Mouse (Mus musculus): ENCODE measurements around the gene Slc37a2. TPM values are rescaled to one million over a fixed set of nuclear protein-coding genes. Genes with fewer than 3 reads are reported as not detected.
A peak's percentile ranks its signal among the peaks of the same experiment; 100 is the strongest.

Slc37a2 gene
- polyA plus RNA-seq, 1 experiment: 7.3 TPM

DNA sequence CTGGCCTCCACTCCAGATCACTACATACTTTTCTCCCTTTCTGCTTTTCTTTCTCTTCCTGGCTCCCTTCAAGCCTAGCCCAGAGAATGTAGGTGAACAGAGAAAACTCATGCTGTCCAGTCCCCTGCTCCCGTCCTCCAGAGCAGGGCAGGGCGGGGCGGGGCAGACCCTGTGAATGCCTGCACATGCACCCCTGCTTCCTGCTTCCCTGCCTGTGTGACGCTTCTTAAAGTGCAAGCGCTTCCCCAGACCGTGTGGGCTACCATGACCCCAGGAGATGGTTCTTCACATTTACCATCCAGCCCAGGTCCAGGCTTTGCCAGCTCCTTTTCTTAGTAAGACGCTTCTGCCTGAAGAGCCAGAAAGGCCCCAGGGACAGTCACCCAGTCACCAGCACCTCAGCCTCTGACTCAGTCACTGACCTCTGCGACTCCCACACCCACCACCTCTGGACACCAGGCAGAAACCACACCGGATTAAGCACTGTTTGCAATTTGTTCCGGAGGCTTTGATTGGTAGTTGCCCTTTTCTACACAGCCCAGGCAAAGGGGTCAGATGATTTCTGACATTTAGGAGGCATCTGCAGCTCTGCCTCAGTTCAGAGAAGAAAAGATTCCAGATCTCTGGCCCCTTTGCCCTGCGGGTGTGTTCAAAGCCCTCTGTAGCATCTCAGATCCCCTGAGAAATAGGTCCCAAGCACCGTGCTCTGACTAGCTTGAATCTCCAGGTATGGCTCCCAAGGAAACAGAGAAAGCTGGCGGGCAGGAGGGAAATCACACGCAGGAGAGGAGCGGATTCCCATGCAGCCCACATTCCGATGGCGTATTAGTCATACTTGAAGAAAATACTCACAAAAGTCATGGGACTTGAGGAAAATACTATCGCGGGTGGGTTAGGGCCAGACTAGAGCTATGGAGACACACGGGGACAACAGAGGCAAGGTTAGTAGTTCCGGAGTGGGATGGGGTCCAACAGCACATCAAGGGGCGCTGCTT lies 23.0 kb downstream of the Slc37a2 start:
- H3K4me1 ChIP-seq (ENCODE audit: control insufficient read depth, insufficient read depth, low read length): peaks cover 8% of the 10 kb centered on the region
- no peak for TF ChIP-seq CTCF (IDR thresholded peaks at IDR 0.05; ENCODE audit: control insufficient read depth, insufficient read depth, low read length)
- TF ChIP-seq POLR2A (IDR thresholded peaks at IDR 0.05; ENCODE audit: borderline replicate concordance, control insufficient read depth, low read depth, low read length): no peak
- H3K27ac ChIP-seq (ENCODE audit: control insufficient read depth, insufficient read depth, low read depth, low read length, poor library complexity): no peak overlapping the region
- 75% methylated on average over 22 of the region's 22 CpGs for WGBS
- H3K4me3 ChIP-seq (replicated peaks; ENCODE audit: control insufficient read depth, low read depth, low read length): no peak overlapping the region

DNA sequence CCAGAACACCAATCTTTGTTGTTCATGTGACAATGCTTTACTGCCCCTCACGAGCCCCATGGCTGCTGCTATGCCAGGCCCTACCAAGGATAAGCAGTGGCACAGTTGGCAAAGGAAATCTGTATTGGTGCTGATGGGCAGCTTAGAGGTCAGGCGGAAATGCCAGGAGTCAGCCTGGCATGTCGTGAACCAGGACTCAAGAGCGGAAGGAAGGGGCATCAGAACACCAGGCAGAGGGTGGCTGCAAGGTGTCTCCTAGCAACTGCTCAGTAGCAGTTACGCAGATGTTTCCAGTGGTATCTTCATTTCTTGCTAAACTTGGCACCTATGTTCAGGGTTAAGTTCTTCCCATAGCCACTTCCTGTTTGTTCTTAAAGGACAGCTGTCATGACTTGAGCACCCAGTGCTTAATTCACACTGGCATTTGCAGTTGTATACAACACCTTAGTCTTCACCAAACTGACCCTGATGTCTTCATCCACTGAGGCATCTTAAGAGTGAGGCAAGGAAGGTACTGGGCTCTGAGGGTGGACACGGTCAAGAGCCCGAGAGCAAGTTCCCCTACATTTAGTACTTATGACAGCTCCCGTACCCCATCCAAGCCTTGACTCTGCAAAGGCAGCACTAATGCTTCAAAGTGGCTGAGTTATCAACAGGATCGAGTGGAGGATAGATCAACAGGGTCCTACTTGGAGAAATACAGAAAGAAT lies 24.9 kb downstream of the Slc37a2 start:
- H3K4me3 ChIP-seq (replicated peaks; ENCODE audit: control insufficient read depth, low read depth, low read length): no peak overlapping the region
- TF ChIP-seq POLR2A (IDR thresholded peaks at IDR 0.05; ENCODE audit: borderline replicate concordance, control insufficient read depth, low read depth, low read length) (no peak), CTCF (IDR thresholded peaks at IDR 0.05; ENCODE audit: control insufficient read depth, insufficient read depth, low read length) (no peak)
- 60% methylated on average over 9 of the region's 9 CpGs for WGBS
- peaks cover 4% of the 10 kb centered on the region for H3K4me1 ChIP-seq (ENCODE audit: control insufficient read depth, insufficient read depth, low read length)
- peak overlapping the region; percentile 55; the same call in 1 of the 2 replicates for H3K27ac ChIP-seq (ENCODE audit: control insufficient read depth, insufficient read depth, low read depth, low read length, poor library complexity)

DNA sequence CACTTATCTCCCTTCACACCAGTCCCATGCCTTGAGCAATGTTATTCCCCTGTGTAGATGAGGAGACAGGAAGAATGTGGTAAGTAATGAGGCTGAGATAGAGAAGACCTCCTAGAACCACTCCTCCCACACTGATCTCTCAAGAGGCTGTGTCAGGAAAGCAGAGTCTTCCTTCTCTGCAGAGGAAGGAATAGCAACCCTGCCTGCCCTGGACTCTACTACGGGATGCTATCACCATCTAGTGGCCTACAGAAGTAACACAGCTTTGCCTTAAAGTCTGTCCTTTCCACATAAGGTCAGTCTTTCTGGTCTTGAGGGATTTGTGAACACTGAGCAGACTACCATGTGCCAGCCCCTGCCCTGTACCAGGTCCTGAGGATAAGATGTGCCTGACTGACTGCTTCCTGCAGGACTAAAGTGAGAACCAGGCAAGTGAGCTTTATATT lies 25.6 kb downstream of the Slc37a2 start:
- H3K4me1 ChIP-seq (ENCODE audit: control insufficient read depth, insufficient read depth, low read length): peaks cover 4% of the 10 kb centered on the region
- WGBS: 6% methylated on average over 1 of the region's 1 CpGs
- no peak overlapping the region; the same call in 1 of the 2 replicates for H3K27ac ChIP-seq (ENCODE audit: control insufficient read depth, insufficient read depth, low read depth, low read length, poor library complexity)
- no peak for TF ChIP-seq POLR2A (IDR thresholded peaks at IDR 0.05; ENCODE audit: borderline replicate concordance, control insufficient read depth, low read depth, low read length)
- TF ChIP-seq CTCF (IDR thresholded peaks at IDR 0.05; ENCODE audit: control insufficient read depth, insufficient read depth, low read length): peak; percentile 66
- no peak overlapping the region for H3K4me3 ChIP-seq (replicated peaks; ENCODE audit: control insufficient read depth, low read depth, low read length)

DNA sequence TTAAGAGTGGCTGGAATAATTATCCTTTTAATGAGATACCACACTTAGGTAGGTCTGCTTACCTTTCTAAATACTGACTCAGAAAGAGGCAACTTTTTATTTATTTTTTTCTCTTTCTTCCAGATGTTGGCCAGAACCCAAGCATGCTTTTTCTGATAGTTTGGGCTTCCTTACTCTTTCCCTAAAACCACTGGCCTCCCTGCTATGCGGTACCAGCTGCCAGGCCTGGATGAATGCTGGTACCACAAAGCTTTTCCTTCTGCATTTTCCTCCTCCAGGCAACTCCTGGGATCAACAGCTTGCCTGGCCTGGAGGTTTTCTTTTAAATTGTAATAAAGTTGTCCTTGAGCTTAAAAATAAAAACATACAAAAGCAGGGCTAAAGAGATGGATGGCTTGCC lies 30.0 kb downstream of the Slc37a2 start:
- 87% methylated on average over 1 of the region's 1 CpGs for WGBS
- Histone ChIP-seq H3K4me3 (replicated peaks; ENCODE audit: control insufficient read depth, low read depth, low read length) (no peak overlapping the region), H3K4me1 (ENCODE audit: control insufficient read depth, insufficient read depth, low read length) (peaks cover 4% of the 10 kb centered on the region), H3K27ac (ENCODE audit: control insufficient read depth, insufficient read depth, low read depth, low read length, poor library complexity) (no peak overlapping the region)
- TF ChIP-seq CTCF (IDR thresholded peaks at IDR 0.05; ENCODE audit: control insufficient read depth, insufficient read depth, low read length) (no peak), POLR2A (IDR thresholded peaks at IDR 0.05; ENCODE audit: borderline replicate concordance, control insufficient read depth, low read depth, low read length) (no peak)

DNA sequence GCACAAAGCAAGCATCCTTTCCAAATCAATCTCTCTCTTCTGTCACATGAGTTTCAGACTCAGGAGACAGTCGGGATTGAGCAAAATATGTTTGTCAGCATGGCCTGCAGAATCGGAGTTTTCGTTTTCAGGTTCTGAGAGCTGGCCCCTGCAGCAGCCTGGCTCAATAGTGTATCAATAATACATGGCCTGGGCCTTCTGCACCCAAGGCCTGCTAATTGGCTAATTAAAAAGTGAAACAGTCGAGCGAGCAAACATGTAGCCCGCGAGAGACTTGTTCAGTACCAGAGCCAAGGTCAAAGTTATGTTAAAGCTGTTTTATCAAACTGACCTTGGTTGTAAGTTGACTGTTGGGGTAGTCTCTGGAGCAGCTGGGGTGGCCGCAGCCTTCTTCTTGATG lies 34.8 kb downstream of the Slc37a2 start:
- 88% methylated on average over 8 of the region's 8 CpGs for WGBS
- TF ChIP-seq CTCF (IDR thresholded peaks at IDR 0.05; ENCODE audit: control insufficient read depth, insufficient read depth, low read length) (no peak), POLR2A (IDR thresholded peaks at IDR 0.05; ENCODE audit: borderline replicate concordance, control insufficient read depth, low read depth, low read length) (no peak)
- Histone ChIP-seq H3K4me3 (replicated peaks; ENCODE audit: control insufficient read depth, low read depth, low read length) (no peak overlapping the region), H3K27ac (ENCODE audit: control insufficient read depth, insufficient read depth, low read depth, low read length, poor library complexity) (no peak overlapping the region), H3K4me1 (ENCODE audit: control insufficient read depth, insufficient read depth, low read length) (no peaks in the 10 kb centered on the region)

DNA sequence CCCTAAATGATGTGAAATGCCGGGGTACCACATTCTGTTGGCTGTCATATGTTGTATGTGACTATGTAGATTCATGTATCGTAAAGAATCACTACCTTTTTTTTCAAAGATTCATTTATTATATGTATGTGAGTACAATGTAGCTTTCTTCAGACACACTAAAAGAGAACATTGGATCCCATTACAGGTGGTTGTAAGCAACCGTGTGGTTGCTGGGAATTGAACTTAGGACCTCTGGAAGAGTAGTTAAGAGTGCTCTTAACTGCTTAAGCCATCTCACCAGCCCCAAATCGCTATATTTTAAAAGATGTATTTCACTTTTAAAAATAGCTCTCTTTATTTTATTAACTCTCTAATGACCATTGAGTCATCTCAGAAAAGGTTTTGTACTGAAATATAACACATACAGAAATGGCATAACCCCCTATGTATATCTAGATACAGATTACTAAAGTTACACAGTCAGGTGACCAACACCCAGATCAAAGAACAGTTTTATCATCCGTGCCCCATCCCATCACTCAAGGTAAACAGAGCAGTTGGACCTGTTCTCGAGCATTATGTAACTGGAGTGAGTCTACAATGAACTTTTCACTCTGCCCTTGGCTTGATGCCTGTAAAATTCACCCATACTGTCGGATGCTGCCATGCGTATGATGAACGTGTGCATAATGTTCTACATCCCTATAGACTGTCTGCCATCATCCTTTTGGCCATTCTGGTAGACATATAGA lies 41.0 kb downstream of the Slc37a2 start:
- Histone ChIP-seq H3K27ac (ENCODE audit: control insufficient read depth, insufficient read depth, low read depth, low read length, poor library complexity) (no peak overlapping the region), H3K4me3 (replicated peaks; ENCODE audit: control insufficient read depth, low read depth, low read length) (no peak overlapping the region), H3K4me1 (ENCODE audit: control insufficient read depth, insufficient read depth, low read length) (no peaks in the 10 kb centered on the region)
- 78% methylated on average over 9 of the region's 9 CpGs for WGBS
- TF ChIP-seq POLR2A (IDR thresholded peaks at IDR 0.05; ENCODE audit: borderline replicate concordance, control insufficient read depth, low read depth, low read length): no peak
- no peak for TF ChIP-seq CTCF (IDR thresholded peaks at IDR 0.05; ENCODE audit: control insufficient read depth, insufficient read depth, low read length)

DNA sequence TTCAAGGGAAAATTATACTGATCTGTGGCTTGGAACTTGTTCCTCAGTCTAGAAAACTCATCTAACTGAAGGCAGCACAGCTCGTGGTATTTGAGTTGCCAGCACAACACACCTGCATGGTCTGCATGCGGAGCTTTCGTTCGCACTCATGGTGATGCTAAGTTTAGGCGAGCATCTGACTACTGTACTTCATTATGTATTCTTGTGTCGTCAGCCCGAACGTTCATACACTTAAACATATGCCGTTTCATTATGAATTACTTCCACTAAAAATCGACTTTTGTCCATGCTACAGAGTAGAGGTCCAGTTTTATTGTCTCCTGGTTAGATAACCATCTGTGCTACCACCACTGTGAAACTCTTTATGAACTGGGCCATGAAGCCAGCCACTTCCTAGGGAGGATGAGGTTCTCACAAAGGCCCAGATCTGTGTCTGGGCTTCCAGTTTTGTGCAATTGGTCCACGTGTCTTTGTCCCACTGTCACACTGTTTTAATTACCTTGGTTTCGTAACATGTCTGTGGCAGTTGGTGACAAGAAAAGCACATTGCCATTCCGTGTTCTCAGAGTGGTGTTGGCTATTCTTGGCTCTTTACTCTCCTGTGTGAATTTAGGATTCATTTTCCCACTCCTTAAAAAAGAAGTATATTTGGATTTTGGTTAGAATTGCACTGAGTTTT lies 42.3 kb downstream of the Slc37a2 start:
- Histone ChIP-seq H3K4me1 (ENCODE audit: control insufficient read depth, insufficient read depth, low read length) (no peaks in the 10 kb centered on the region; the same call in 1 of the 2 replicates), H3K4me3 (replicated peaks; ENCODE audit: control insufficient read depth, low read depth, low read length) (no peak overlapping the region), H3K27ac (ENCODE audit: control insufficient read depth, insufficient read depth, low read depth, low read length, poor library complexity) (no peak overlapping the region)
- 73% methylated on average over 13 of the region's 13 CpGs for WGBS
- TF ChIP-seq POLR2A (IDR thresholded peaks at IDR 0.05; ENCODE audit: borderline replicate concordance, control insufficient read depth, low read depth, low read length) (no peak), CTCF (IDR thresholded peaks at IDR 0.05; ENCODE audit: control insufficient read depth, insufficient read depth, low read length) (no peak)

All from bone marrow, adult 2 months (tissue).